Mouse (Mus musculus) spleen, embryonic (tissue): ENCODE measurements around the gene Sstr4.

Experiments
- CTCF ChIA-PET: fragments of 350-600 bp; sonication (Branson Sonifier 250); formaldehyde crosslinking; loops from one replicate; lab custom pipeline; 2022; lab: Charles Lee

Sstr4 gene

GRCm38 (mm10) chr2:148428523-148428922, 33.4 kb downstream of the Sstr4 start:
- CTCF ChIA-PET, result no interaction called here

- CTCF ChIA-PET, result interaction anchor here (0.7 kb wide), 1 partner anchor 94 kb away, joined by 3 read pairs; no protein-coding TSS in a partner anchor
These were observed 33.9 kb downstream of the Sstr4 start for GRCm38 (mm10) chr2:148429001-148429505.

GRCm38 (mm10) chr2:148430941-148431340, 35.8 kb downstream of the Sstr4 start:
- CTCF ChIA-PET, result no interaction called here

GRCm38 (mm10) chr2:148432346-148432745, 37.2 kb downstream of the Sstr4 start:
- CTCF ChIA-PET, result no interaction called here

GRCm38 (mm10) chr2:148436285-148436684, 41.1 kb downstream of the Sstr4 start:
- CTCF ChIA-PET, result no interaction called here

- CTCF ChIA-PET, result interaction anchor here (0.7 to 1.2 kb wide), 2 partner anchors 14 to 256 kb away, joined by 3 to 9 read pairs; no protein-coding TSS in a partner anchor
These were observed 44.6 kb downstream of the Sstr4 start for GRCm38 (mm10) chr2:148439691-148440276.

- CTCF ChIA-PET, result no interaction called here
These were observed 46.3 kb downstream of the Sstr4 start for GRCm38 (mm10) chr2:148441421-148441820.

- CTCF ChIA-PET, result no interaction called here
These were observed 47.0 kb downstream of the Sstr4 start for GRCm38 (mm10) chr2:148442172-148442571.

- CTCF ChIA-PET, result no interaction called here
These were observed 47.6 kb downstream of the Sstr4 start for GRCm38 (mm10) chr2:148442710-148443109.

GRCm38 (mm10) chr2:148443249-148443958, 48.3 kb downstream of the Sstr4 start, which contains the start of gene Cd93:
Gene Cd93, minus strand, starts transcription at chr2:148443563.
- CTCF ChIA-PET, result interaction anchor here (0.6 kb wide), 1 partner anchor 35 kb away, joined by 4 read pairs; no protein-coding TSS in a partner anchor

GRCm38 (mm10) chr2:148444472-148444871, 49.3 kb downstream of the Sstr4 start:
- CTCF ChIA-PET, result interaction anchor here (0.5 to 0.6 kb wide), 3 partner anchors 27 to 59 kb away, joined by 3 to 6 read pairs (median 4); no protein-coding TSS in a partner anchor

- CTCF ChIA-PET, result no interaction called here
These were observed 50.5 kb downstream of the Sstr4 start for GRCm38 (mm10) chr2:148445616-148446015.
